Mouse (Mus musculus) natural killer cell, adult 2 months (primary cell): ENCODE data around the gene Ppm1n.

Experiments
- DNase-seq, 2 experiments: peaks; one replicate each; pipeline ENCODE4 v3.0.0; 2022; ENCODE audit warnings: low spot score in 2 of 2

The Ppm1n gene

DNA sequence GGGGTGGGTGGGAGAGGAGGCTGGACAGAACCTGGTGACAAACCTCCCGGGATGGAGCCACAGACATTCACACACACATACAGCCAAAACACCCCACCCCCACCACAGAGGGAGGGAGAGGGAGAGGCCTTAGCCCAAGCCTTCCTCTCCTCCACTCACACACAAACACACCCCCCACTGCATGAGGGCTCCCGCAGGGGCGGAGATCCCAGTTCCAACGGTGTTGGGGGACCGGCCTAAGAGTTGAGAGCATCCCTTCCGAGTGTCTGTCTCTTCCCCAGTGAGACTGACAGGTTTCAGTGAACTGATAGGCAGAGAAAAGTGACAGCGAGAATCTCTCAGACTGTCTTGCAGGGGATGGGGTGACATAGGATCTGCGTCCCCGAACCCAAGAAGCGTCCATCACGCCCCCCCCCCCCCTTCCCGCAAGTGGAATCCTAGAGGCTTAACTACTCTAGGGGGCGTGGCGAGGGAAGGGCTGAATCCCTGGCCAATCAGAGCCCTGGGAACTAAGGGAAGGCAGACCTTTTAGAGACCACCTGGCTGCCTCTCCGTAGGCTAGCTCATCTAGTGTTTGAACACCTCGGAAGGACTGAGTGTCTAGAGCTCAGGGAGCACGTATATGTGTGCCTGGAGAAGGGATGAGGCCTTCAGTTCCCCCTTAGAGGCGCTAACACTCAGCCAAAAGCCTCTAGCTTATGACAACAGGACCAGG lies 28.0 kb upstream of the Ppm1n start:
- DNase-seq, result peak in 1 of 2 experiments; percentile 46

DNA sequence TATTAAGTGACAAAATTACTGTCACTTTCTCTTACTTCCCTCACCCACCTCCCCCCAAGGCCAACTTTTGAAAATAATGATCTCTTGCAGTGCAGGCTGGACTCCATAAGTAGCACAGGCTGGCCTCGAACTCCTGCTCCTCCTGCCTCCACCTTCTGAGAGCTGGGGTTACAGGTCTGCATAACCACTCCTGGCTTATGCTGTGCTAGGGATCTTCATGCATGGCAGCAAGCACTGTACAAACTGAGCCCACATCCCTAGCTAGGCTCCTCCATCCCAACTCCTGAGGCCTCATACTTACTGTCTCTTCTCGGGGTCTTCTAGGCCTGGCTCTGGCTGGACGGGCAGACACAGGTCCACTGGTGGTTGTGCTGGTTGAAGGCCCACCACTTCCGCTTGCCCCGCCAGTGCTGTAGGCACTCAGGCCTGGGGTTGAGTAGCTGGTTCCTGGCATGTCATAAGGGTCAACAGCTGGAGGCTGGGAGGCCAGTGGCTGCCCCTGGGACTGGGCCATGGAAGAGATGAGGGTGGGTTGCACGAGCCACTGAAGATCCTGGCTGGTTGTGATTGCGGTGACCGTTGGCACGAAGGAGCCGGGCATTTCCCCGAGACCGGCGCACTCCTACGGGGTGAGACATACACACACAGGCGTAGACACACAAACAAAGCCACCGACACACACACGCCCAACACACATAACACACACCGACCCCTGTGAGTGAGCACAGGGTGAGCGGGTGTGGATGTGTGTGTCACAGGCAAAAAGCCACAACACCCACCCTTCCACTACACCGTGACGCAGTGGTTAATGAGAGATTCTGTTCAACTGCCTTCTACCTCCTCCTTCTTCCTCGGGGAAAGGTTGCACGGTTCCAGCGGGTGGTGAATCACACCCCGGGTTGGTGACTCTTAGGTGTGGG lies 27.2 kb upstream of the Ppm1n start:
- DNase-seq, result no peak

DNA sequence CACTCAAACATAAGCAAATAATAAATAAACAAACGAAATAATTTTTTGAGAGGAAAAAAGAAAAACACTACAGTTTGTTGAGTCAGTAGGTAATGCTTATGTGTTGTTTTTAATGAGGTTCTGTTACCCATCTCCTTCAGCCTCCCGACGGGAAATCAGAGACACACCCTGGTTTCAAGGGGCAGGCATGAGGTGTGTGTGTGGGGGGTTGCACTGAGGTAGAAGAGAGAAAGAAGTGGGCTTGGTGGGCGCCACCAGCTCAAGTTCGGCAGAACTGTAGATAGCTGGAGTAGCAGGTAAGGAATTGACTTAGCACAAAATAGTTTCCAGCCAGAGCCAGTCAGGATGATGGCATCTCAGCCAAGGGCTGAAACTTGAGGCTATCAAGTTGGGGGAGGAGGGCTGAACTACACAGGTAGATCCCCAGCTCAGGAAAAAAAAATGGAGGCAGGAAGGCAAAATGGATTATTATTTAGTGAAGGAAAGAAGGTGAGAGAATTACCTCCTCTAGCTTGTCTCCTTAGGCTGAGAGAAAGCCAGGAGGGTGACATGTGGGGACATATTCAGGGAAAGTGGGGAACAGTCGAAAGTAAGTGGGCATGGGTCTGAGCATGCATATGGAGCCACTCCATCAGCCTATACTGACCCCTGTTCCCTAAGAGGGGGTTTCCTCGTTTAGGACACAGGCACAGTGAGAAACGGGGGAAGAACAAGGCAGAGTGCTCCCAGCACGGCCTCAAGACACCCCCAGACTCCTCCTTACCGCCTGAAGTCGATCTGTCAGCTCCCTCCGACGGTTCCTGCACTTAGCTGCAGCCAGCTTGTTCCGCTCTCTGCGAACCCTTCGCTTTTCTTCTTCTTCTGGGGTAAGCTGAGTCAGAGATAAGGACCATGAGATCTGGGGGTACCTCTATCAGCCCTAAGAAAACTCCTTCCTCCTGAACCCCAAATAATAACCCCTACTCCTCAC lies 26.2 kb upstream of the Ppm1n start:
- no peak for DNase-seq

DNA sequence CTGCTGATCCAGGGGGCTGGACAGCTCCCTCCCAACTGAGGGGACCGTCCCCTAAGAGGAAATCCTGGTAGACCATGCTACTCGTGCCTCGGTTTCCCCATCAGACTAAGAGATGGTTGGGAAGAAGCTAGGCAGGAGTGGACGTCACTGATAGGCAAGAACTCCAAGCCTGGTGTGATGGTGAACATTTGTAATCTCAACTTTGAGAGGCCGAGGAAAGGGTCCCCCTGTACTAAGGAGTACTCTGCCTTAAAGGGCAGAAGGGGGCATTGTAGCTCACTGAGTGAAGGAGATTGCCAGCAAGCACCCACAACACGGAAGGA lies 25.5 kb upstream of the Ppm1n start:
- no peak for DNase-seq

DNA sequence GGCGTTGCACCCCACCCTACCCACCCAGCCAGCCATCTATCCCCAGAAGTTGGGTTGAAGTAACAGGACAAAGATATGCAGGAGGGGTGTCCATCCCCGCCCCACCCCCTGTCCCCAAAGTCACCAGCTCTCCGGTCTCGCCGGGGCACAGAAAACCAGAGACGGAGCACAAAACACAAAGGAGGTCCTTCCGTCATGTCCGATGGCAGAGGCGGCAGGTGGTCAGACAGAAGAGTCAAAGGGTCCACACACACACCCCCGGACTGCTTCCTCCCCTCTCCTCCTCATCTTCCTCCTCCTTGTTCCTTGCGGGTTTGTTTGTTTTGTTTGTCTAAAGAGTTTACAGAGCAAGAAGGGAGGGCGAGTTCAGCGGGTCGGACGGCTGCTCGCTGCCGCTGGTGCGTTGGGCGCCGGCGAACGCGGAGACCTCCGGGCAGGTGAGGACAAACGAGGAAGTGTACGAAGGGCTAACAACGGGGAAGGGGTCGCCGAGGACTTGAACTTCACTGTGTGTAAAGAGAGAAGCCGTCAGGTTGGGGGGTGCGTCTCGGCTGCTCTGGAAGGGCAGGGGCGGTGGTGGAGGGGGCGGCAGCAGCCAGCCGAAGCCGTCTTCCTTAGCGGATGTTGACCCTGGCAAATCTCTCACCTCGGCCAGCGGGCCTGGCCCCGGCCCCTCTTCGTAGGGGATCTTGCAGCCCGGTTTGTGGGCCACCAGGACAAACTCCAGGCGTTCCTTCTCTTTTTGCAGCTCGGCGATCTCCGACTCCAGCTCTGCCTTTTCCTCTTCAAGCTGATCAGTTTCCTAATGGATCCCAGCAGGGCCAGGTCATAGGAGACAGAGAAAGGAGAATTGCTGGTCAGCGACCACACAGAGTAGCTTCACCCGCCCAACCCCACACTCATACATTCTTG lies 24.9 kb upstream of the Ppm1n start:
- DNase-seq, result peak in 1 of 2 experiments; percentile 23

DNA sequence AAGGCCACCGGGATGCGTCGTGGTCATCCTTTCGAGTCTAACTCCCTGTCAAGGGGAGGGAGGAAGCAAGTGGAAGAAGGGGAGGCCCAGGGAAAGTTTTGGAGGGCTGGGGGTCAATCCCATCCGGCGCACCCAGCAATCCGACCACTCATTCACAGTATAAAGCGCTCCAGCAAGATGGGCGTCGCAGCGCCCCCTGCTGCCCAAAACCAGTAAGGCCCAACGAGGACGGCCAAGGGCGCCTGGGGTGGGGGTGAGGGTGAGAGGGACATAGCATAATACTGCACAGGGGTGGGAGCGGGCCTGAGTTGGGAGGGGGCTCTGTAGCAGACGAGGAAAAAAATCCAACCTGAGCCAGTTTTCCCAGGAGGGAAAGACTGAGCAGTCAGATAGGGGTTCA lies 23.9 kb upstream of the Ppm1n start:
- DNase-seq, result peak; percentile 76 to 86

DNA sequence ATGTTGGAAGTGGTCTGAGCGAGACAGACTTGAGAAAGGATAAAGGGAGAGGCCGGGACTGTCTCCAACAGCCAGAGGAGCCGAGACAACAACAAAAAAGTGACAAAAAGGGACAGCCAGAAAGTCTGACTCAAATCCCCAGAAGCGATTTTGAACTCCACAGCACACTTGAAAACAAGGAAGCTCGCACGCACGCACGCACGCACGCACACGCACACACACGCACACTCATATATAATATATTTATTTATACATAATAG lies 23.1 kb upstream of the Ppm1n start:
- DNase-seq, result no peak

DNA sequence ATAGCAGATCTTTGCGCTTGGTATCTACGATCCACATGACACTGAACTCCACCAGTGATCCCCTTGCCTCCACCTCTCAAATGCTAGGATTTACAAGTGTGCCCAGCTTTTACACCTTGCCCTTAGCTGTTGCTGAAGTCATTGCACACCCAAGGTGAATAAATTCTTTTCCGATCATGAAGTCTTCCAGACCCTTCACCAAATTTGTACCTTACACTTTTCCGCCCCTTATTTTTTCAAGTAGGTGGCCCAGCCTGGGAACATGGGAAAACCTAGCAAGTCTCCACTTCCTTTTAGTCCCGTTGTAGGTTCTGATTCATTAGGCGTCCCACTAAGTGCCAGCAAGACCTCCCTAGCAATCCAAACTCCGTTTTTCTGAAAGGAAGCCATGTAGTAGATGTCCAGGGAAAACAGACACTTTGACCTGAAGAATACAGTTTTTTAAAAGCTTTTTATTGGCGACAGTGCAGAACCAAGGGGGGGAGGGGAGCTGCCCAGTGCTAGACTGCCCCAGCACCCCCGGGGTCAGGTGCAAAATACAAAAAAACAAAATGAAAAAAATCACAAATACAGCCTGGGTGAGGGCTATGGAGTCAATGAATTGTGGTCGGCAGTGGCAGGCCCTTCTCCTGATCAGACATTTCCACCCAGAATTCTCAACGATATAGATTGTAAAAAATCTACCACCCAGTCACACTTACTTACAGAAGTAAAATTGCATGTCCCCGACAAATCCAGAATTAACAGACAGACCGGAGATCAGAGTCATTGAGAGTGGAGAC lies 22.6 kb upstream of the Ppm1n start:
- no peak for DNase-seq

DNA sequence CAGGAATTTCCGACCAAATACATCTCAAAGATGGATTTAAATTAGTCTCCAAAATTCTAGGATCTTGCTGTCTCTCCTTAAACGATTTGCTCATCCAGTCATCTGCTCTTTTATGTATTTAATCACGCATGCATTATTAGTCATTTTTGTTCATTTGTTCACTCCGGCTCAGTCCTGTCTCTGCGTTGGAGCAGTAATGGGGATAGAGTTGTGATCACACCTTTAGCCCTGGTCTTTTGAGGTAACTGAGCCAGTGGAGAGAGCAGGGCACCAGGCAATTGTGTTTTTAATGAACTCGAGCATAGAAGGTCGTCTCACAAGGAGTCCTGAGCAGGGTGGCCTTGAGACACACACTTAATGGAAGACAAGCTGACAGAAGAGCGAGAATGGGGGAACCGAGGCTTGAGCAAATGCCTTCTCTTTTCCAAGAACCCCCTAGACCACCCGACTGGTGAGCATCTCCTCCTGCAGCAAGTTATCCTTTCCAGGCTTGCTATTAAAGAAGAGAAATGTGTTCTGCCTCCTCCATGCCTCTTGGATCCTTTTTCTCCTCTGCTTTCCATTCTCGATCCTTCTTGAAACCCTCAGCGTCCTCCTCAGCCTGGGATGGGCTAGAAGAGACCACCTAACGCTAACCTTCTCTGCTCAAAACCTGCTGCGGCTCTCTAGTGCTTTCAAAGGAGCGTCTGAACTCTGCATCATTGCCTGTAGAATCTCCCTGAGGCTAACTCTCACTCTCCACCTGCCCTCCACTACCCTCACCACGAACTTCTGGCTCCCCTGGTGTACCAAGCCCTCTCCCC lies 21.8 kb upstream of the Ppm1n start:
- peak; percentile 25 to 35 for DNase-seq

DNA sequence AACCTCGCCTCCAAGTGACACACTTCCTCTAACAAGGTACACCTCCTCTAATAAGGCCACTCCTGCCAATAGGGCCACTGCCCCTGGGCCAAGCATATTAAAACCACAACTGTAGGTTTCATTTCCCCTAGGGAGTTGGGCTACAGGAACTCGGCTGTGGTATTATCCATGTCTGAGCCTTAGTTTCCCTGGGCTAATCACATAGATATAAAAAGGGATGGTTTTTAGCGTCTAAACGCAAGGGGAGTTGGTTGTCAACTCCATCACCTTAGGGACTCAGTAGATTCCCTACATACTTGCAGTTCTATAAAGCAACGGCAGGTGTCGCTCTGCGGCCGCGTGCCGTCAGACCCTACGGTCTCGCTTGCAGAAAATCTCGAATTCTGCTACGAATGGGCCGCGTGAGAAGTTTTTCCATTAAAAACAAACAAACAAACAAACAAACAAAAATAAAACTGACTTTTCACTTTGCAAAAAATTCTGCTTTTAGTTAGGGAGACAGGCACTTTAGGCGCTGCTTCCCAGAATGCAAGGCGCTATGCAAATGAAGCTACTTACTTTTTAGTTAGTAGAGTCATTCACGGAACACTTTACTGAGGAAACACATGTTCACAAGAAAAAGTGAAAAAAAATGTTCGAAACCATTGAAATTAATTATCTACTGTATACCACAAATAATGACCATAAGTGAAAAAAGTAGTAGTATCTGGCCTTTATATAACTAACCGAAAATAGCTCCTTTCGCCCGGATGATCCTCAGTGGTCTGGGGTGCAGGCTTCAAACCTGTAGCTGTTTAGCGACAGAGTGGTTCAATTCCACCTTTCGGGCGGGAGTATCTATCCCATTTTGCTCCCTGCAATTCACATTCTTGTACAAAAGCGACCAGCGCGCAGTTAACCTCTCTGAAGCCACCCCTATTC lies 20.9 kb upstream of the Ppm1n start:
- peak; percentile 77 to 85 for DNase-seq

DNA sequence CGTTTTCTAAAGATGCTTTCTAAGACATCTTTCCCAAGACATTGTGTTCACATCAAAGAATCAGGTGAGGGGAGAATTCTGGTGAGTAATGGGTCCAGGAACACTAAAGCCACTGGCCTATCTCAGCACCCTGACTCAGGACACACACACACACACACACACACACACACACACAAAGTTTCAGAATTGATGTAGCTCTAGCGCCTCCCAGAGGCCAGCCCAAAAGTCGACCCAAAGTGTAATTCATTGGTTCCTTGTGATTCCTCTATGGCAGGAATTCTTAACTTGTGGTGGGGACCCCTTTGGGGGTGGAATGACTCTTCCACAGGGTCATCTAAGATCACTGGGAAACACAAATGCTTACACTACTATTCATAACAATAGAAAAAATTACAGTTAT lies 19.3 kb upstream of the Ppm1n start:
- DNase-seq, result peak; percentile 37 to 53

DNA sequence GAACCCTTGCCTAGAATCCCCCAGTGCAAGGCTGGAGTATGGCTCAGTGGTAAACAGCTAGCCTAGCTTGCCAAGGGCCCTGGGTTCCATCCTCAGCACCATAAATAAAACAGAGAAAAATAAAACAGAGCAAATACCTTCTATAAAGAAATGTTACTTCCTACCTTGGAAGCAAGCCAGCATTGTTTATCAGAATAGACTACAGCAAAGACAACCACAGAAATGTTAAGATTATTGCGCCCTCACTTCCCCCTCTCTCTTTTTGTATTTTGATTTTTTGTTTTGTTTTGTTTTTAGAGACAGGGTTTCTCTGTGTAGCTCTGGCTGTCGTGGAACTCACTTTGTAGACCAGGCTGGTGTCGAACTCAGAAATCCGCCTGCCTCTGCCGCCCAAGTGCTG lies 17.9 kb upstream of the Ppm1n start:
- DNase-seq, result no peak

DNA sequence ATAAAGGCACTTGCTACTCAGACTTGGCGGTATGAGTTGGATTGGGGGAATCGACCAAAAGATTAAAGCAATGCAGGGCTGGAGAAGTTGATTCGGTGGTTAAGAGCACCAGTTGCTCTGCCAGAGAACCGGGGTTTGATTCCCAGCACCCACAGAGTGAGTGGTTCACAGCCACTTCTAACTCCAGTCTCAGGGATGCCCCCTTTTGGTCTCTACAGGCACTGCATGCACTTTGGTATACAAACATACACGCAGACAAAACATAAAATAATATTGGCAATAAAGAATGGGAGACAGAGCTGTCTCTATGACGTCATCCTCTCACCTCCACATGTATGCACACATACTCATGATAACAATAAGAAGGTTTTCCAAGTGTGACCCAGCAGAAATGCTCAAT lies 17.2 kb upstream of the Ppm1n start:
- DNase-seq, result no peak

DNA sequence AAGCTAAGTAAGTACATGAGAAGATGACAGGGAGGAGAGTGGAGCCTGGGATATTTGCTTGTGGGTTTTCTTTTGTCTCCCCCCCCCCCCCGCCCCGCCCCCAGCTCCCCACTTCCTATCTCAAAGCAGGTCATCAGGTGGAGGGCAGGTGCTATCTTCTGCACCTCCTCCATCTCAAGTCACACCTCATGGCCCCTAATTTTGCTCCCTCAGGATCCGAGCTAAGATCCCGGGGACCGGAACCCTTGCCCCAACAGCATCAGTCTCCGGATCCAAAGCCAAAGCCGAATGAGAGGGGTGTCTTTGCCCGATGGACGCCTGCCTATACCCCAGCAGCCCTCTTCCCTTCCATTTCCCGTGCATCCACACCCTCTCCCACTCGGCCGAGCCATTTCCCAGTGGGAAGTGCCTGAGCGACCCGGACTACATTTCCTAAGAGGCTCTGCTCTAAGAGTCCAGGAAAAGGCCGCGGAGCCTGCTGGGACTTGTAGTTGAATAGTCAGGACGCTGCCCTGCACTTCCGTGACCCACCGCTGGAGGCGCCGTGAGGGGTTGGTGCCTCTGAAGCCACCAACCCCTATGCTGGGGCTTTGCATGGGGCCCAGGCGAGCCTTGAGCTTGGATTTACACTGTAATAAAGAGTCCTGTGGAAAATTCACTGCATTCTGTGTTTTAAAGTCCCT lies 15.8 kb upstream of the Ppm1n start:
- DNase-seq, result peak; percentile 87 to 91

DNA sequence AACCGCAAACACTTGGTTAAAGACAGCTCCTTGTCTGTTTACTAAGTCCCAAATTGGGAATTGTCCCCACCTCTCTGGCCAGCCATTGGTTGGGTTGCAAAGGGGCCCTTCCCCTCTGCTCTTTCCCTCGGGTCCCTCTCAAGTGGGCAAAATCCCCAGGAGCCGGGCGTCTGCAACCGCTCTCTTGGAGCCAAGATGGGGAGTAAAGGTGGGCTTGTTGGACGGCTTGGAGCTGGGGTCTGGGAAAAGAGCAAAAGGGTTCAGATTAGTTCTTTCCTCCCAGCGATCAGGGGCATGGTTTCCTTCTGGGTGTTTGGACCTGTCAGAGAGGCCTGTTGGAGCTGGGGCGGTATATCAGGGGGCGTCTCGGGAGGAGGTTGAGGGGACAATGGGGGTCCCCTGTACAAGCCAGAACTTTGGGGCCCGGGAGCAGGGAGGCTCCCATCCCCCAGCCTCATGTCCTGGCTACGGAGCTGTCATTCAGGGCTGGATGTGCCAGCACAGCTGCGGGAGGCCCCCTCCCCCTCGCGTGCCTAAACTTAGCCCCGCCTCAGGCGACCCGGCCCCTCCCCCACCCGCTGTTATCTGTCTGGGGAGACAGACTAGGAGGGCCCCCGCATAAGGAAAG lies 11.2 kb upstream of the Ppm1n start:
- DNase-seq, result no peak

DNA sequence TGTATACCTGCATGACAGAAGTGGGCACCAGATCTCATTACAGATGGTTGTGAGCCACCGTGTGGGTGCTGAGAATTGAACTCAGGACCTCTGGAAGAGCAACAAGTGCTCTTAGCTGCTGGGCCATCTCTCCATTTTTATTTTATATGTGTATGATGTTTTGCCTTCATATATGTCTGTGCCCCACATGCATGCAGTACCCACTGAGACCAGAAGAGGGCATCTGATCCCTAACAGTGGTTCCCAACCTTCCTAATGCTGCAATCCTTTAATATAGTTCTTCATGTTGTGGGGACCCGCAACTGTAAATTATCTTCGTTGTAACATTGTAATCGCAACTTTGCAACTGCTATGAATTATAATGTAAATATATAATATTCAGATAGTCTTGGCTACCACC lies 4.9 kb upstream of the Ppm1n start:
- DNase-seq, result peak in 1 of 2 experiments; percentile 69

DNA sequence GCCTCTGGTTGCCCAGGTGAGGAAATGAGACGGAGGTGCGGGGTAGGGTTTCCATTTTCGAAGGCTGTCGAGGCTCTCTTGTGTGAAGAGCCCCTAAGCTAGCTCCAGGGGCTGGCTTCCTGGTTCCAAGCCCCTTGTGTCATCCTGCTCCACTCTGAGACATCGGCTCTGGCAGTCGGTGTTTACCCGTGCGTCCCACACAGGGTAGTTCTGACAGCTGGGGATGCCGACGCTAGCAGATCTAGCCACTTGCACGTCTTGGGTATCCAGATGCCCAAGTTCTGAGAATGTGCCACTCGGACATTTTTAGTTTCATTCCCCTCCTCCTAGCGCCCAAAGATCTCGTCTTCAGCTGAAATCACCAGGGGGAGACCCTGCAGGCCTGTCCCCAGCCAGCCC lies 3.5 kb upstream of the Ppm1n start:
- DNase-seq, result no peak
